Mouse (Mus musculus): Measurements from ENCODE around the gene Fbxw26. TPM values are rescaled to one million over a fixed set of nuclear protein-coding genes. Genes with fewer than 3 reads are reported as not detected.

Fbxw26 gene
- polyA plus RNA-seq (2012; rRNA removed; ENCODE audit: low replicate concordance) = not detected in 2 replicates

DNA sequence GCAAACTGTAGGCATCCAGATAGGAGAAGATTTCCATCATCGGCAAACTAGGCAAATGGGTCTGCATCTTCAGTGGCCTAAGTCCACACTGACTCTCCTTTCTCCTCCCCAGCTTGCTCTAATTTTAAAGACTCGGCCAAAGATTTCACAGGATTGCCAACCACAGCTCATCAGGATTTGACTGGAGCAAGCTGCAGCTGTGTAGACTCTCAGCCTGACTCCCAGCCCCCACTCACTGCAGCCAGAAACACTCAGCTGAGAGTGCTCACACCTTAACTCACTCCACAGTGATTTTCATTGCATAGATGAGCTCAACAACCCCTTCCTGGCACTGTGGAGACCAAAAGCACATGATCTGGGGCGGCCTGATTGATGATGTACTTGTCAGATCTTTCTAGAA, at the start of gene Fbxw26:
Fbxw26 (minus strand) TSS at position 101 of the 400 bp plus-strand sequence.

GRCm38 (mm10) chr9:109790570-109790969, 44.7 kb upstream of the Fbxw26 start, which contains the start of gene Fbxw27:
TSS of gene Fbxw27 (minus strand) at chr9:109790670.

DNA sequence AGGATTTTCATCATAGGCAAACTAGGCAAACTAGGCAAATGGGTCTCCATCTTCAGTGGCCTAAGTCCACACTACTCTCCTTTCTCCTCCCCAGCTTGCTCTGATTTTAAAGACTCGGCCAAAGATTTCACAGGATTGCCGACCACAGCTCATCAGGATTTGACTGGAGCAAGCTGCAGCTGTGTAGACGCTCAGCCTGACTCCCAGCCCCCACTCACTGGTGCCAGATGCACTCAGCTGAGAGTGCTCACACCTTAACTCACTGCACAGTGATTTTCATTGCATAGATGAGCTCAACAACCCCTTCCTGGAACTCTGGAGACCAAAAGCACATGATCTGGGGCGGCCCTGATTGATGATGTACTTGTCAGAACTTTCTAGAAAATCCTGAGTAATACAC, 43.3 kb downstream of the Fbxw26 start, which contains the start of gene Fbxw18:
Fbxw18 (minus strand) TSS at position 101 of the 400 bp plus-strand sequence.

Other genes with a start within 250 kb of the Fbxw26 start
- gene Fbxw15, start 177.8 kb downstream of the Fbxw26 start, polyA plus RNA-seq (2012; rRNA removed; ENCODE audit: low replicate concordance) = not detected in 2 replicates
- gene Fbxw24, start 120.0 kb downstream of the Fbxw26 start, polyA plus RNA-seq (2012; rRNA removed; ENCODE audit: low replicate concordance) = not detected in 2 replicates
- not detected in 2 replicates for gene Fbxw25, start 81.4 kb downstream of the Fbxw26 start, polyA plus RNA-seq (2012; rRNA removed; ENCODE audit: low replicate concordance)
- not detected in 2 replicates for gene Fbxw18, start 43.4 kb downstream of the Fbxw26 start, polyA plus RNA-seq (2012; rRNA removed; ENCODE audit: low replicate concordance)
- gene Fbxw27, start 44.6 kb upstream of the Fbxw26 start, polyA plus RNA-seq (2012; rRNA removed; ENCODE audit: low replicate concordance) = not detected in 2 replicates
- not detected in 2 replicates for gene Spink8, start 66.2 kb upstream of the Fbxw26 start, polyA plus RNA-seq (2012; rRNA removed; ENCODE audit: low replicate concordance)
- gene Nme6, start 86.7 kb upstream of the Fbxw26 start, polyA plus RNA-seq (2012; rRNA removed; ENCODE audit: low replicate concordance) = 11.0 and 22.0 TPM in 2 replicates
- gene Camp, start 103.5 kb upstream of the Fbxw26 start, polyA plus RNA-seq (2012; rRNA removed; ENCODE audit: low replicate concordance) = 3.9 and 4.8 TPM in 2 replicates
- 3.6 and 5.0 TPM in 2 replicates for gene Cdc25a, start 129.5 kb upstream of the Fbxw26 start, polyA plus RNA-seq (2012; rRNA removed; ENCODE audit: low replicate concordance)
- 148 and 206 TPM in 2 replicates for gene Map4, start 185.4 kb upstream of the Fbxw26 start, polyA plus RNA-seq (2012; rRNA removed; ENCODE audit: low replicate concordance)

Measured in mammary gland, adult 2 months (tissue).